Comparison of ENCODE assay signal across 14 mouse cellular contexts in genomic region chr10:41153229-41153750, GRCm38 (mm10).
"Had no signal": no experiment of that assay in that cellular context is flagged by ENCODE, and none has a peak within 500 bp of the region (broad histone marks: within the 10 kb centered on the region; RNA-seq: fewer than 3 reads in every experiment).

No protein-coding gene starts in this region.

- H3K4me3 ChIP-seq: layer of hippocampus, adult 2 months; limb, embryonic 12.5 days; limb, embryonic 15.5 days; liver, embryonic 15.5 days; midbrain, embryonic 13.5 days had no signal

- H3K9me3 ChIP-seq: limb, embryonic 12.5 days; limb, embryonic 15.5 days; liver, embryonic 15.5 days; midbrain, embryonic 13.5 days had no signal

- H3K4me2 ChIP-seq: limb, embryonic 12.5 days; limb, embryonic 15.5 days; liver, embryonic 15.5 days; midbrain, embryonic 13.5 days had no signal

- H3K4me1 ChIP-seq: limb, embryonic 12.5 days; limb, embryonic 15.5 days; midbrain, embryonic 13.5 days had no signal

- H3K36me3 ChIP-seq: limb, embryonic 12.5 days; limb, embryonic 15.5 days; liver, embryonic 15.5 days; midbrain, embryonic 13.5 days had no signal

- DNase-seq: kidney, adult 18-20 months; kidney, adult 9 months; kidney, postnatal 14 days; layer of hippocampus, adult 9-11 months; lung, adult 2 months; lung, postnatal 14 days; thymus, adult 18-20 months; thymus, postnatal 36 days had no signal

- H3K9ac ChIP-seq: limb, embryonic 12.5 days; limb, embryonic 15.5 days; liver, embryonic 15.5 days; midbrain, embryonic 13.5 days had no signal

- ATAC-seq: midbrain, embryonic 13.5 days had no signal

- H3K27me3 ChIP-seq: limb, embryonic 12.5 days; limb, embryonic 15.5 days; liver, embryonic 15.5 days; midbrain, embryonic 13.5 days had no signal

- H3K27ac ChIP-seq: layer of hippocampus, adult 2 months; limb, embryonic 12.5 days; limb, embryonic 15.5 days; liver, embryonic 15.5 days; macrophage; midbrain, embryonic 13.5 days had no signal
